In the genomic region with DNA sequence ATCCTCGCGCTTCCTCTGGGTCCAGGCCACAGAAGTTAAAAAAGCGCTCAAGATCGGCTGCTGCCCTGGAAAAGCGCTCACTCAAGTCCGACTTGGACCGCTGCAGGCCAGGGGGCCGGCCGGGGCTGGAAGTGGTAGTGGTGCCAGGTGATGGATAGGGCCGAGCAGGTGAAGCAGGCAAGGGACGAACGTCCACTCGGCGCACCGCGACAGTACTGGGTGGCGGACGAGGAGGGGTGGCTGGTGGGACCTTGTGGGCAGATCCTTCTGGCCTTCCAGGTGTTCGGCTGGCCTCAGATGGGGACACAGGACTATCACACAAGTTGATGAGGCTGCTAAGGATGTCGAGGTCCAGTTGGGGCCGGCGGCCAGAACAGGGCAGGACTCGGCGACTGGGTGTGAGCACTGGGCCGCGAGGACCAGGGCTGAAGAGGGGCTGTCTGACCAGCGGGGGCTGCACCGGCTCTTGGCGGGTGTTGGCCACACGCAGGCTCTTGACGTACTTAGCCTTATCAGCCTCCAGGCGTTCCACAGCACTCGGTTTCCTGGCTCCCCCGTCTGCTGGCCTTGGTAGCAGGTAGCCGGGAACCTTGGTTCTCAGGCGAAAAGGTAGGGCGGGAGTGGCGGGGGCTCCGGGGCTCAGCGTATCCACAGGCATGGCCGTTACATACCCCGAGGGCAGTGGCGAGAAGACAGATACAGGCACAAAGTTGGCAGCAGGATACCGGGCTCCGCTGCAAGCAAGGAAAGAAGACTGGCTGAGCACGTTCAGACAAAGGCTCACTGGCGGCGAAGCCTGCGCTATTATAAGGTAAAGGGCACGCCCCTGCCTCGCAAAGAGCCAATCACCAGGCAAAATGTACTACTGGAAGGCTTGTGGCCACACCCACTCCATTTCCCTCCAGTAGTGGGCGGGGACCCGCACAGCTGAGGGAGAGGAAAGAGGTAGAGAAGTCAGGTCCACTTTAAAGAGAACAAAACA, we compare ENCODE assay signal across 8 mouse cellular contexts. TPM values are rescaled to one million over a fixed set of nuclear protein-coding genes. Genes with fewer than 3 reads are reported as not detected.
A peak's percentile ranks its signal among the peaks of the same experiment; 100 is the strongest.
DNase-seq lines count a peak whose midpoint lies in the region; ATAC-seq and TF ChIP-seq lines count a peak whose summit lies in the region.

No protein-coding gene starts in this region.

- H3K9ac ChIP-seq in heart, embryonic 13.5 days, result peak overlapping the region; percentile 62
- H3K9ac ChIP-seq in kidney, embryonic 15.5 days, result peak overlapping the region; percentile 14; the same call in 1 of the 2 replicates

- peak; percentile 33; the same call in 1 of the 2 replicates for TF ChIP-seq POLR2A in cerebellum, adult 2 months (IDR thresholded peaks at IDR 0.05; ENCODE audit: borderline replicate concordance, insufficient read depth, low read length)

- no peaks in the 10 kb centered on the region for H3K9me3 ChIP-seq in forebrain, embryonic 10.5 days
- H3K9me3 ChIP-seq in heart, embryonic 13.5 days, result no peaks in the 10 kb centered on the region
- no peaks in the 10 kb centered on the region for H3K9me3 ChIP-seq in kidney, embryonic 15.5 days (replicated peaks)

- TF ChIP-seq CTCF in cerebellum, adult 2 months (IDR thresholded peaks at IDR 0.05; ENCODE audit: borderline replicate concordance, insufficient read depth, low read depth, low read length), result no peak

- peak; percentile 49 to 54 for DNase-seq in cerebellum, adult 2 months
- no peak for DNase-seq in cerebellum, adult 11 months
- DNase-seq in forebrain, embryonic 10.5 days (ENCODE audit: extremely low spot score, low spot score), result peak; percentile 89
- DNase-seq in liver, result peak; percentile 84
- peak; percentile 83 for DNase-seq in spleen, postnatal 36 days (ENCODE audit: low spot score in 2 of 2)

- no peak overlapping the region for H3K27ac ChIP-seq in cerebellum, adult 2 months (ENCODE audit: insufficient read depth, low read length)
- peak overlapping the region; percentile 93 for H3K27ac ChIP-seq in forebrain, embryonic 10.5 days
- peak overlapping the region; percentile 56 for H3K27ac ChIP-seq in heart, embryonic 13.5 days (replicated peaks)
- H3K27ac ChIP-seq in kidney, embryonic 15.5 days, result no peak overlapping the region

- peak; percentile 71 for ATAC-seq in heart, embryonic 13.5 days (ENCODE audit: extremely low read depth, insufficient number of reproducible peaks, low FRiP score, low TSS enrichment)
- peak; percentile 84 for ATAC-seq in kidney, embryonic 15.5 days (replicated peaks; ENCODE audit: low FRiP score)
- ATAC-seq in monocyte, adult 5-6 weeks (replicated peaks; ENCODE audit: insufficient number of reproducible peaks, low FRiP score, low TSS enrichment, poor library complexity, severe bottlenecking), result peak; percentile 69

- H3K4me2 ChIP-seq in heart, embryonic 13.5 days, result peak overlapping the region; percentile 72
- H3K4me2 ChIP-seq in kidney, embryonic 15.5 days, result peak overlapping the region; percentile 53

- peak overlapping the region; percentile 44 for H3K4me3 ChIP-seq in cerebellum, adult 2 months (replicated peaks; ENCODE audit: insufficient read depth, low read depth, low read length)
- peak overlapping the region; percentile 52 for H3K4me3 ChIP-seq in forebrain, embryonic 10.5 days
- peak overlapping the region; percentile 42 for H3K4me3 ChIP-seq in heart, embryonic 13.5 days
- peak overlapping the region; percentile 18 for H3K4me3 ChIP-seq in kidney, embryonic 15.5 days (replicated peaks)

- H3K27me3 ChIP-seq in cerebellum, adult 2 months (ENCODE audit: control insufficient read depth, insufficient read depth, low read length), result no peaks in the 10 kb centered on the region
- peaks cover 63% of the 10 kb centered on the region for H3K27me3 ChIP-seq in forebrain, embryonic 10.5 days (ENCODE audit: poor library complexity, severe bottlenecking)
- H3K27me3 ChIP-seq in heart, embryonic 13.5 days (replicated peaks), result peaks cover 62% of the 10 kb centered on the region
- H3K27me3 ChIP-seq in kidney, embryonic 15.5 days, result peaks cover 20% of the 10 kb centered on the region

- 54% methylated on average over 53 of the region's 53 CpGs for WGBS in cerebellum, adult 2 months
- 44% methylated on average over 53 of the region's 53 CpGs for WGBS in forebrain, embryonic 10.5 days
- 36% methylated on average over 53 of the region's 53 CpGs for WGBS in heart, embryonic 13.5 days
- 50% methylated on average over 53 of the region's 53 CpGs for WGBS in kidney, embryonic 15.5 days

- H3K36me3 ChIP-seq in forebrain, embryonic 10.5 days (replicated peaks), result peaks cover 41% of the 10 kb centered on the region
- peaks cover 18% of the 10 kb centered on the region for H3K36me3 ChIP-seq in heart, embryonic 13.5 days
- peaks cover 26% of the 10 kb centered on the region for H3K36me3 ChIP-seq in kidney, embryonic 15.5 days

- peaks cover 17% of the 10 kb centered on the region for H3K4me1 ChIP-seq in cerebellum, adult 2 months (ENCODE audit: control insufficient read depth, insufficient read depth, low read length)
- peaks cover 90% of the 10 kb centered on the region for H3K4me1 ChIP-seq in forebrain, embryonic 10.5 days
- peaks cover 48% of the 10 kb centered on the region for H3K4me1 ChIP-seq in heart, embryonic 13.5 days
- peaks cover 75% of the 10 kb centered on the region for H3K4me1 ChIP-seq in kidney, embryonic 15.5 days

RNA-seq across cellular contexts. Expression of a gene that starts 9.5 kb away (rescaled TPM):
- polyA plus RNA-seq in cerebellum, adult 2 months (2012; rRNA removed), result 8.3 and 8.9 TPM in 2 replicates
- polyA plus RNA-seq in forebrain, embryonic 10.5 days (2016; fragmentation: Nextera tagmentation; extraction: Ambion mirVana), result 60.3 and 70.4 TPM in 2 replicates
- 9.3 and 10.2 TPM in 2 replicates for polyA plus RNA-seq in heart, embryonic 13.5 days (2015; fragmentation: Nextera tagmentation; extraction: Ambion mirVana)
- 29.1 and 29.2 TPM in 2 replicates for polyA plus RNA-seq in kidney, embryonic 15.5 days (2015; fragmentation: Nextera tagmentation; extraction: Ambion mirVana)
- total RNA-seq in monocyte, adult 5-6 weeks (2017), result 0.64 to 5.5 TPM (median 3.1 TPM) in 3 replicates

RNA-seq across cellular contexts. Expression of a gene that starts 25.8 kb away (rescaled TPM):
- polyA plus RNA-seq in cerebellum, adult 2 months (2012; rRNA removed), result 2.1 and 2.6 TPM in 2 replicates
- 0.69 and 0.79 TPM in 2 replicates for polyA plus RNA-seq in forebrain, embryonic 10.5 days (2016; fragmentation: Nextera tagmentation; extraction: Ambion mirVana)
- 0.17 and 0.25 TPM in 2 replicates for polyA plus RNA-seq in heart, embryonic 13.5 days (2015; fragmentation: Nextera tagmentation; extraction: Ambion mirVana)
- 13.3 and 16.3 TPM in 2 replicates for polyA plus RNA-seq in kidney, embryonic 15.5 days (2015; fragmentation: Nextera tagmentation; extraction: Ambion mirVana)
- 3.0 to 4.9 TPM (median 3.5 TPM) in 3 replicates for total RNA-seq in monocyte, adult 5-6 weeks (2017)

RNA-seq across cellular contexts. Expression of a gene that starts 59.5 kb away (rescaled TPM):
- 0.23 and 0.25 TPM in 2 replicates for polyA plus RNA-seq in cerebellum, adult 2 months (2012; rRNA removed)
- 0.06 and 0.17 TPM in 2 replicates for polyA plus RNA-seq in forebrain, embryonic 10.5 days (2016; fragmentation: Nextera tagmentation; extraction: Ambion mirVana)
- 0.05 and 0.28 TPM in 2 replicates for polyA plus RNA-seq in heart, embryonic 13.5 days (2015; fragmentation: Nextera tagmentation; extraction: Ambion mirVana)
- 2.1 and 2.7 TPM in 2 replicates for polyA plus RNA-seq in kidney, embryonic 15.5 days (2015; fragmentation: Nextera tagmentation; extraction: Ambion mirVana)
- not detected in 3 replicates for total RNA-seq in monocyte, adult 5-6 weeks (2017)

Comparison
In these comparisons a context has a peak if more than half of its experiments do, and no peak if none do; other contexts are left out.
1. H3K27ac ChIP-seq: peak in forebrain, embryonic 10.5 days (single experiment) and heart, embryonic 13.5 days (single experiment); none in cerebellum, adult 2 months (single experiment) and kidney, embryonic 15.5 days (single experiment).
2. Peak in every context shown above with its lines, with median percentiles within 50 percentile points of each other: H3K4me3 ChIP-seq and ATAC-seq.